Comparison of ENCODE assay signal across 8 mouse cellular contexts in genomic region chr2:4917326-4918021, GRCm38 (mm10). TPM values are rescaled to one million over a fixed set of nuclear protein-coding genes. Genes with fewer than 3 reads are reported as not detected.
A peak's percentile ranks its signal among the peaks of the same experiment; 100 is the strongest.
DNase-seq lines count a peak whose midpoint lies in the region; ATAC-seq and TF ChIP-seq lines count a peak whose summit lies in the region.

No protein-coding gene starts in this region.

- peak overlapping the region; percentile 36; the same call in 1 of the 2 replicates for H3K4me3 ChIP-seq in G1E (ENCODE audit: low read depth, low read length)
- no peak overlapping the region for H3K4me3 ChIP-seq in forebrain, embryonic 13.5 days
- no peak overlapping the region for H3K4me3 ChIP-seq in lung, embryonic 15.5 days
- peak overlapping the region; percentile 7; the same call in 1 of the 2 replicates for H3K4me3 ChIP-seq in thymus, adult 2 months (ENCODE audit: control insufficient read depth, insufficient read depth, low read length)

- H3K9ac ChIP-seq in forebrain, embryonic 13.5 days: no peak overlapping the region
- H3K9ac ChIP-seq in lung, embryonic 15.5 days: peak overlapping the region; percentile 36; the same call in 1 of the 2 replicates

- no peaks in the 10 kb centered on the region for H3K27me3 ChIP-seq in G1E (ENCODE audit: insufficient read depth, low read length)
- no peaks in the 10 kb centered on the region for H3K27me3 ChIP-seq in forebrain, embryonic 13.5 days
- no peaks in the 10 kb centered on the region for H3K27me3 ChIP-seq in lung, embryonic 15.5 days
- H3K27me3 ChIP-seq in thymus, adult 2 months (ENCODE audit: control insufficient read depth, insufficient read depth, low read length): no peaks in the 10 kb centered on the region

- WGBS in forebrain, embryonic 13.5 days: 17% methylated on average over 8 of the region's 8 CpGs
- 15% methylated on average over 8 of the region's 8 CpGs for WGBS in lung, embryonic 15.5 days
- WGBS in thymus, adult 2 months: 15% methylated on average over 8 of the region's 8 CpGs

- no peaks in the 10 kb centered on the region for H3K36me3 ChIP-seq in G1E (replicated peaks)
- H3K36me3 ChIP-seq in forebrain, embryonic 13.5 days (ENCODE audit: poor library complexity, severe bottlenecking): no peaks in the 10 kb centered on the region
- no peaks in the 10 kb centered on the region for H3K36me3 ChIP-seq in lung, embryonic 15.5 days
- H3K36me3 ChIP-seq in thymus, adult 2 months (ENCODE audit: control insufficient read depth, insufficient read depth, low read length): no peaks in the 10 kb centered on the region

- TF ChIP-seq CTCF in G1E (IDR thresholded peaks at IDR 0.05; ENCODE audit: low read depth, low read length): peak; percentile 46
- TF ChIP-seq CTCF in thymus, adult 2 months (IDR thresholded peaks at IDR 0.05; ENCODE audit: borderline replicate concordance, control insufficient read depth, extremely low read depth, insufficient read depth, low read length, poor library complexity): peak; percentile 54; the same call in 1 of the 2 replicates

- TF ChIP-seq POLR2A in thymus, adult 2 months (IDR thresholded peaks at IDR 0.05; ENCODE audit: control insufficient read depth, extremely low read depth, insufficient read depth, low read length, poor library complexity): no peak

- H3K27ac ChIP-seq in forebrain, embryonic 13.5 days: no peak overlapping the region
- H3K27ac ChIP-seq in lung, embryonic 15.5 days: peak overlapping the region; percentile 26; the same call in 1 of the 2 replicates
- no peak overlapping the region for H3K27ac ChIP-seq in thymus, adult 2 months (ENCODE audit: control insufficient read depth, insufficient read depth, low read length)

- H3K9me3 ChIP-seq in G1E (replicated peaks): no peaks in the 10 kb centered on the region
- no peaks in the 10 kb centered on the region for H3K9me3 ChIP-seq in forebrain, embryonic 13.5 days (replicated peaks)
- H3K9me3 ChIP-seq in lung, embryonic 15.5 days: no peaks in the 10 kb centered on the region

- intact Hi-C loops in heart, postnatal 36 days (cut with DNase I): loop anchor here (2.0 kb wide), 2 partner anchors 35 to 109 kb away; no protein-coding TSS in a partner anchor

- 0 out of 2 replicates have a peak overlapping the region, but pooled peaks have one; percentile 19 for H3K4me2 ChIP-seq in forebrain, embryonic 13.5 days
- H3K4me2 ChIP-seq in lung, embryonic 15.5 days: peak overlapping the region; percentile 46

- DNase-seq in G1E (ENCODE audit: low spot score): peak; percentile 21
- DNase-seq in heart, postnatal 36 days: peak; percentile 70 to 76
- peak; percentile 64 for DNase-seq in layer of hippocampus, adult 11-12 months (ENCODE audit: low spot score)
- peak; percentile 46 for DNase-seq in thymus, adult 2 months

- no peak for ATAC-seq in G1E (ENCODE audit: extremely low read depth, insufficient number of reproducible peaks, low FRiP score, poor library complexity, severe bottlenecking)
- ATAC-seq in cerebellum, adult (ENCODE audit: insufficient number of reproducible peaks, low FRiP score, low TSS enrichment): peak; percentile 36; the same call in 1 of the 2 replicates
- no peak for ATAC-seq in forebrain, embryonic 13.5 days
- no peak for ATAC-seq in lung, embryonic 15.5 days (ENCODE audit: borderline replicate concordance, extremely low read depth, low FRiP score, low TSS enrichment)
- ATAC-seq in neutrophil, adult 5-6 weeks (ENCODE audit: extremely low read depth, insufficient number of reproducible peaks, low FRiP score, poor library complexity, severe bottlenecking): peak; percentile 70

- H3K4me1 ChIP-seq in G1E (ENCODE audit: insufficient read depth, low read depth, low read length): peaks cover 42% of the 10 kb centered on the region
- H3K4me1 ChIP-seq in forebrain, embryonic 13.5 days: 0 out of 2 replicates have a peak, but pooled peaks cover 8% of the 10 kb centered on the region
- H3K4me1 ChIP-seq in lung, embryonic 15.5 days: peaks cover 8% of the 10 kb centered on the region
- peaks cover 14% of the 10 kb centered on the region for H3K4me1 ChIP-seq in thymus, adult 2 months (replicated peaks; ENCODE audit: control insufficient read depth, insufficient read depth, low read length)

RNA-seq across cellular contexts. Expression of gene Phyh, which starts 1.3 kb away (rescaled TPM):
- total RNA-seq in G1E (2014; fragmentation: Nextera tagmentation): 22.6 and 32.8 TPM in 2 replicates
- 14.5 and 20.2 TPM in 2 replicates for total RNA-seq in G1E (2017)
- polyA plus RNA-seq in G1E (2012): 3.8 and 4.3 TPM in 2 replicates
- polyA plus RNA-seq in forebrain, embryonic 13.5 days (2015; fragmentation: Nextera tagmentation; extraction: Ambion mirVana): 40.7 and 41.9 TPM in 2 replicates
- total RNA-seq in heart, postnatal 36 days (2021): 100 to 1,000 TPM; 763 to 822 TPM
- polyA plus RNA-seq in lung, embryonic 15.5 days (2015; fragmentation: Nextera tagmentation; extraction: Ambion mirVana): 69.7 and 75.5 TPM in 2 replicates
- 106 and 112 TPM in 2 replicates for total RNA-seq in neutrophil, adult 5-6 weeks (2017)
- polyA plus RNA-seq in thymus, adult 2 months (2012; rRNA removed): 25.6 and 39.1 TPM in 2 replicates

RNA-seq across cellular contexts. Expression of gene Sephs1, which starts 36.1 kb away (rescaled TPM):
- total RNA-seq in G1E (2014; fragmentation: Nextera tagmentation) (38.8 and 42.6 TPM in 2 replicates), G1E (2017) (52.2 and 55.8 TPM in 2 replicates)
- 8.4 and 9.0 TPM in 2 replicates for polyA plus RNA-seq in G1E (2012)
- polyA plus RNA-seq in forebrain, embryonic 13.5 days (2015; fragmentation: Nextera tagmentation; extraction: Ambion mirVana): 96.7 and 103 TPM in 2 replicates
- 10 to 100 TPM; 13.7 to 16.1 TPM for total RNA-seq in heart, postnatal 36 days (2021)
- polyA plus RNA-seq in lung, embryonic 15.5 days (2015; fragmentation: Nextera tagmentation; extraction: Ambion mirVana): 95.8 and 98.8 TPM in 2 replicates
- 11.0 and 17.6 TPM in 2 replicates for total RNA-seq in neutrophil, adult 5-6 weeks (2017)
- 34.4 and 38.0 TPM in 2 replicates for polyA plus RNA-seq in thymus, adult 2 months (2012; rRNA removed)

RNA-seq across cellular contexts. Expression of gene Ucma, which starts 58.4 kb away (rescaled TPM):
- total RNA-seq in G1E (2014; fragmentation: Nextera tagmentation): not detected in 2 replicates
- total RNA-seq in G1E (2017): not detected in 2 replicates
- polyA plus RNA-seq in G1E (2012): not detected in 2 replicates
- 0.24 and 0.65 TPM in 2 replicates for polyA plus RNA-seq in forebrain, embryonic 13.5 days (2015; fragmentation: Nextera tagmentation; extraction: Ambion mirVana)
- not detected for total RNA-seq in heart, postnatal 36 days (2021)
- polyA plus RNA-seq in lung, embryonic 15.5 days (2015; fragmentation: Nextera tagmentation; extraction: Ambion mirVana): 0.30 TPM in 1 of 2 replicates, not detected in the other
- total RNA-seq in neutrophil, adult 5-6 weeks (2017): not detected in 2 replicates
- 1.5 and 2.6 TPM in 2 replicates for polyA plus RNA-seq in thymus, adult 2 months (2012; rRNA removed)

Comparison
In these comparisons a context has a peak if more than half of its experiments do, and no peak if none do; other contexts are left out.
1. ATAC-seq: peak in cerebellum, adult (single experiment) and neutrophil, adult 5-6 weeks (single experiment); none in G1E (single experiment), forebrain, embryonic 13.5 days (single experiment) and lung, embryonic 15.5 days (single experiment).
2. DNase-seq: peak in every context shown above with its lines; median percentile 73 in heart, postnatal 36 days; 64 in layer of hippocampus, adult 11-12 months; 46 in thymus, adult 2 months; 21 in G1E.
3. H3K4me3 ChIP-seq: peak in G1E (single experiment) and thymus, adult 2 months (single experiment); none in forebrain, embryonic 13.5 days (single experiment) and lung, embryonic 15.5 days (single experiment).